Mouse (Mus musculus): ENCODE results near the gene Rps18. TPM values are rescaled to one million over a fixed set of nuclear protein-coding genes. Genes with fewer than 3 reads are reported as not detected.
A peak's percentile ranks its signal among the peaks of the same experiment; 100 is the strongest.

Gene Rps18
- total and polyA plus RNA-seq, 3 experiments, result 286 to 1,183 TPM; not detected in 1

- no peak for TF ChIP-seq USF2 (IDR thresholded peaks at IDR 0.05; ENCODE audit: borderline replicate concordance in 1 of 2, insufficient read depth in 1 of 2, low read depth in 1 of 2, low read length in 2 of 2)
- 0 out of 2 replicates have a peak, but pooled peaks have one; percentile 39 for TF ChIP-seq MAZ (IDR thresholded peaks at IDR 0.05; ENCODE audit: low read depth, low read length)
- TF ChIP-seq NRF1 (IDR thresholded peaks at IDR 0.05; ENCODE audit: insufficient read depth, low read depth, low read length, poor library complexity, severe bottlenecking), result no peak
These were observed 35.3 kb downstream of the Rps18 start (continued) for GRCm38 (mm10) chr17:33920282-33921097.

- peak; percentile 91 for DNase-seq (ENCODE audit: low read depth, low spot score)
- peaks cover 5 to 29% of the 10 kb centered on the region in 2 experiments for H3K4me1 ChIP-seq (ENCODE audit: control insufficient read depth in 1 of 2, insufficient read depth in 2 of 2, low read length in 2 of 2)
- TF ChIP-seq JUND (IDR thresholded peaks at IDR 0.05; ENCODE audit: low read depth, low read length) (no peak), UBTF (IDR thresholded peaks at IDR 0.05; ENCODE audit: borderline replicate concordance, insufficient read depth, low read depth, low read length) (no peak), NRF1 (IDR thresholded peaks at IDR 0.05; ENCODE audit: insufficient read depth, low read depth, low read length, poor library complexity, severe bottlenecking) (no peak), MXI1 (IDR thresholded peaks at IDR 0.05; ENCODE audit: low read depth, low read length) (peak; percentile 85), ZNF384 (IDR thresholded peaks at IDR 0.05; ENCODE audit: low read depth, low read length) (no peak), GABPA (IDR thresholded peaks at IDR 0.05; ENCODE audit: low read depth, low read length) (no peak), CTCF (IDR thresholded peaks at IDR 0.05 in 2 of 3, conservative IDR thresholded peaks at IDR 0.05 in 1 of 3; ENCODE audit: control insufficient read depth in 1 of 3, insufficient read depth in 1 of 3, low read depth in 2 of 3, low read length in 3 of 3, poor library complexity in 1 of 3, severe bottlenecking in 1 of 3) (peak in 2 of 3 experiments; percentile 45 to 58; a peak in 4 of 6 replicates), USF1 (IDR thresholded peaks at IDR 0.05; ENCODE audit: low read depth, low read length) (peak; percentile 69), MYC (IDR thresholded peaks at IDR 0.05; ENCODE audit: low read depth, low read length) (no peak), ZMIZ1 (IDR thresholded peaks at IDR 0.05; ENCODE audit: low read depth, low read length) (no peak), ELF1 (IDR thresholded peaks at IDR 0.05; ENCODE audit: low read depth, low read length) (0 out of 2 replicates have a peak, but pooled peaks have one; percentile 13), NELFE (IDR thresholded peaks at IDR 0.05; ENCODE audit: low read depth, low read length) (peak; percentile 38; the same call in 1 of the 2 replicates), RCOR1 (IDR thresholded peaks at IDR 0.05; ENCODE audit: low read depth, low read length) (no peak), POLR2AphosphoS5 (IDR thresholded peaks at IDR 0.05; ENCODE audit: borderline replicate concordance, low read depth, low read length) (no peak), POLR2A (IDR thresholded peaks at IDR 0.05; ENCODE audit: control insufficient read depth in 1 of 2, insufficient read depth in 1 of 2, low read depth in 1 of 2, low read length in 2 of 2, poor library complexity in 1 of 2) (peak in 1 of 2 experiments; percentile 45; a peak in 2 of 4 replicates), MAZ (IDR thresholded peaks at IDR 0.05; ENCODE audit: low read depth, low read length) (no peak; the same call in 1 of the 2 replicates), TBP (IDR thresholded peaks at IDR 0.05; ENCODE audit: low read depth, low read length) (0 out of 2 replicates have a peak, but pooled peaks have one; percentile 13), USF2 (IDR thresholded peaks at IDR 0.05; ENCODE audit: borderline replicate concordance in 1 of 2, insufficient read depth in 1 of 2, low read depth in 1 of 2, low read length in 2 of 2) (no peak), SIN3A (IDR thresholded peaks at IDR 0.05; ENCODE audit: low read length) (peak; percentile 90), HCFC1 (IDR thresholded peaks at IDR 0.05; ENCODE audit: low read depth, low read length) (peak; percentile 68), MAFK (IDR thresholded peaks at IDR 0.05; ENCODE audit: borderline replicate concordance, low read depth, low read length) (no peak), RAD21 (IDR thresholded peaks at IDR 0.05; ENCODE audit: low read depth, low read length) (no peak; the same call in 1 of the 2 replicates), BHLHE40 (IDR thresholded peaks at IDR 0.05; ENCODE audit: borderline replicate concordance, low read depth, low read length) (peak; percentile 76; the same call in 1 of the 2 replicates), SMC3 (IDR thresholded peaks at IDR 0.05; ENCODE audit: low read depth, low read length) (peak; percentile 17; the same call in 1 of the 2 replicates), EP300 (IDR thresholded peaks at IDR 0.05; ENCODE audit: low read depth in 1 of 2, low read length in 2 of 2) (no peak; a peak in 1 of 4 replicates), MYB (IDR thresholded peaks at IDR 0.05; ENCODE audit: low read depth, low read length) (no peak), ZC3H11A (IDR thresholded peaks at IDR 0.05; ENCODE audit: low read depth, low read length) (no peak; the same call in 1 of the 2 replicates), MAX (IDR thresholded peaks at IDR 0.05; ENCODE audit: low read length) (peak; percentile 50; the same call in 1 of the 2 replicates), POLR2AphosphoS2 (IDR thresholded peaks at IDR 0.05; ENCODE audit: low read length) (peak; percentile 56; the same call in 1 of the 2 replicates)
These were observed 36.2 kb downstream of the Rps18 start for GRCm38 (mm10) chr17:33919351-33920281.

More at GRCm38 (mm10) chr17:33919351-33920281, 36.2 kb downstream of the Rps18 start:
- Histone ChIP-seq H3K9ac (ENCODE audit: control insufficient read depth, low read depth, low read length, poor library complexity, severe bottlenecking) (peak overlapping the region; percentile 73), H3K79me2 (ENCODE audit: control insufficient read depth, insufficient read depth, low read length, poor library complexity) (peaks cover 8% of the 10 kb centered on the region), H3K36me3 (ENCODE audit: control insufficient read depth in 1 of 2, insufficient read depth in 2 of 2, low read length in 2 of 2) (peaks cover 0 to 13% of the 10 kb centered on the region in 2 experiments; a peak in 3 of 4 replicates), H3K27ac (ENCODE audit: control insufficient read depth, low read depth, low read length) (peak overlapping the region; percentile 66), H3K4me3 (ENCODE audit: control insufficient read depth in 1 of 2, insufficient read depth in 1 of 2, low read depth in 2 of 2, low read length in 2 of 2) (peak overlapping the region; percentile 77 to 81), H3K9me3 (replicated peaks; ENCODE audit: insufficient read depth, low read length) (no peaks in the 10 kb centered on the region), H3K27me3 (ENCODE audit: control insufficient read depth in 1 of 2, insufficient read depth in 2 of 2, low read length in 2 of 2) (no peaks in the 10 kb centered on the region)

All from MEL (cell line).